Mouse (Mus musculus) olfactory bulb, adult 2 months (tissue): ENCODE measurements around the gene Fam50b.

ENCODE experiments used
- CTCF ChIP-seq: fragments of 200-500 bp; IDR thresholded peaks from 2 replicates; pipeline ENCODE4 v1.5.1; 2012; ENCODE audit warnings: low read depth, mild to moderate bottlenecking, low read length, moderate library complexity; ENCODE audit not compliant: insufficient read depth
- POLR2A ChIP-seq: fragments of 200-500 bp; IDR thresholded peaks from 2 replicates; pipeline ENCODE4 v1.6.1; 2012; ENCODE audit warnings: mild to moderate bottlenecking, low read depth, low read length, moderate library complexity; ENCODE audit not compliant: insufficient read depth

DNA sequence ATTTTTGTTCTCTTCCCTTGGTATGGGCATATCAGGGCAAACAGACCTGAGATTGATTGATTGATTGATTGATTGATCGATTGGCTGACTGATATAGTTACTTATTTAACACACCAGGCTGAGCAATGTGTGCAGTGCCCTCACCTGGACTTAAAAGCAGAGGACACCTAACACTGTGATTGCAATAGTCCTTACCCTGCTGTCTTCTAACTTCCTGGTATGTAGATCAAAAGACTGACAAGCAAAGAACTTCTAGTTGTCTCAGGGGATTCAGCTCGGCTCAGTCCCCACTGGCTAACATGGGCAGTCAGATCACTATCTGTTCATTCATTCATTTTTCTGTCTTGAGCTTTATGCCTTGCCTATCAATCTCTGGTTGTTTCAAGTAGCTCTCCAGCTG is 31.3 kb upstream of the Fam50b start:
- no peak for TF ChIP-seq POLR2A
- no peak for TF ChIP-seq CTCF
